Mouse (Mus musculus) kidney, adult 9 months (tissue): Measurements from ENCODE around the gene Gm30083.

ENCODE experiments used
- DNase-seq: peaks from one replicate; pipeline ENCODE4 v3.0.0; 2022

Gm30083 gene

DNA sequence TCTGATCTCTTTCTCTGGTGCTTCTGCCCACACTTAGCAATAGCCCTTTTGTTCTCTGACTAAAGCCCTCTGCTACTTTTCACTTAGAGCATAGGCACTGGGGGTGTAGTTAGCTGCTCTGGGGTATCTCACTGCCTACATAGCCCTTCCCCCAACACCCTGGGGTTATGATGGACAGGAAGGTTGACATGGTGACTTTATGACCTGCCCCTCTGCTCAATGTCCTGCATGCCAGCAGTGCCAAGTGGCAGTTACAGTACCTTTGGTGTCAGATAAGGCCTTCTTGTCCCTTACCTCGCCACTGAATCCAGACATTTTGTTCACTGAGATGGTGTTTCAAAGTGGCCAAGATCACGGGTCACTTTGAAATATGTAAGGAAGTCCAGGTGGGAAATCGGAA lies at the start of gene Gm30083:
Gene Gm30083, minus strand, starts transcription at position 120 of the 400 bp plus-strand sequence.
- DNase-seq, result no peak

DNA sequence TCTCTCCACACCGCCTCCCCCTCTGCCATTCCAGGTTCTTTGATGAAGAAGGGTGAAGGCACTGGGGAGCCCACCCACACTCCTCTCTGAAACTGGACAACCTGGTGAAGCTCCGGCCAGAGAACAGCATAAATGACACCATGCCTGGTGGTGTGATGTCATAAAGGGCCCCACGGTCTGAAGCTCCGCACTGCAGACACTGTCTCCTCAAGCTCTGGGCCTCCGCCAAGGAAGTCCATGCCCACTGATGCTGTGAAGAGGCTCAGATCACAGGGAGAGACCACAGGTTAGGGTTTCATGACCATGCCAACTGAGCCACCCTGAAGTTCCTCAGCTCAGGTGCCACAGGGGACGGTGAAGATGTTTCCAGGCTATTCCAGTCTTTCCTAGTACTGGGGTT lies 37.5 kb upstream of the Gm30083 start, which contains the start of gene Antxrl:
Gene Antxrl, plus strand, starts transcription at position 192 of the 400 bp plus-strand sequence.
- no peak for DNase-seq

DNA sequence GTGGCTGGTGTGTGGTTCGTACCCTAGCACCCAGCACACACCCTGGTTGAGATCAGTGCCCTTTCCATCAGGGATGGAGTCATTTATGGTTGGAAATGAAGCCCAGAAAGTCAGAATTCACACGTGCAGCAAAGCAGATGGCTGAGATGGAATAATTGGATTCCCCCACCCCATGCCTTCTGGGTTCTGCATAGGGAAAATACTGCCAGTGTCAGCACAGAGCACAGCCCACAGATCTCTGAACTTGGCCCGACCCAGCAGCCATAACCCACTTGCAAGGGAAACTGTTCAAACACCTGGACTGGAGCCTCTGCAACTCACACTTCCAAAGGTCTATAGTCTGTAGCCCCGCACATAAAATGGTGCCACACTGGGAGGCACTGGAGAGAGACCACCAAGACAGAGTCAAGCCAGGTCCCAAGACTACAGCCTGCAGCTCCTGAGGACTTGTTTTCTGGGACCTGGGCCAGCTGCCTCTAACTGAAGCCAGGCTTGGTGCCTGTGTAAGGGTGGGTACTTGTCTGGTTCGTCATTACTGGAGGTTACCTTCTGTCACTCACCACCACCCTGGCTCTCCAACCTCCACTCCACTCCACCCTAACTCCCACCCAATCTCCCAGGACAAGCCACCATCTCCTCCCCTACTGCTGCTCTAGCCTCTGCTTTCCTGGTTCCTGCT lies 35.3 kb upstream of the Gm30083 start:
- no peak for DNase-seq

GRCm38 (mm10) chr14:34043341-34043740 lies 28.4 kb upstream of the Gm30083 start:
- DNase-seq, result no peak

DNA sequence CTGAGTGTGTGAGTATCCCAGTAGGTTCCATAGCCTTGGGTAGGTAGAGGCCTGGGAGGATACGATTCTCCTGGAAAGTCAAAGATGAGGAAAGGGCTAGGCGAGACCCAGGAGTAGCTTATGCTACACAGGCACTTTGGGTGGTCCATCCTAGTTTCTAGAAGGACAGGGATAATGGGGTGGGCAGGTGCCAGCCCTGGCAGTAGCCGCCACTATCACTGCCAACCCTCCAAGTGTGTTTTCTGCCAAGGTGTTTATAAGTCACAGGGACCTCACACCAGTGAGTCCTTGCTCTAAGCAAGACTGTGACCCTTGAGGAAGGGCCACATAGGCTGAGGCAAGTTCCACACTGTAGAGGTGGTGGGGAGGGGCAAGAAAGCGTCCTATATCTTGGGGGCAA lies 26.3 kb upstream of the Gm30083 start:
- DNase-seq, result no peak

- no peak for DNase-seq
Measured at GRCm38 (mm10) chr14:34033841-34034610, 19.0 kb upstream of the Gm30083 start.

GRCm38 (mm10) chr14:34026710-34027109 lies 11.7 kb upstream of the Gm30083 start:
- DNase-seq, result no peak

DNA sequence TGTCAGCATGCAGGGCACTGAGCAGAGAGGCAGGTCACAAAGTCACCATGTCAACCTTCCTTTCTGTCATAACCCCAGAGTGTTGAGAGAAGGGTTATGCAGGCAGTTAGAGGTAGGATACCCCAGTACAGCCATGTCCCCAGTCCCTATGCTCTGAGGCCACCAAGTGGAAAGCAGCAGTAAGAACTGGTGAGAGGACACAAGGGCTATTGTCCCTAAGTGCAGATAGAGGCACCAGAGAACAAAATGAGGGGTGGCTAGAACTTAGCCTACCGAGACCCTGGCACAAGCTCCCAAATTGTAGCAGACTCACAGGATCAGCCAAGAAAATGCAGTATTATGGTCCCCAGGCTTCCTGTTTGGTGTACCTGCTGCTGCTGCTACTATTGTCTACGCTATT lies 2.0 kb upstream of the Gm30083 start:
- DNase-seq, result no peak

GRCm38 (mm10) chr14:34016381-34016780 lies 1.4 kb upstream of the Gm30083 start, which contains the start of gene Gm5460:
Gene Gm5460 (plus strand): TSS chr14:34016758.
- no peak for DNase-seq

DNA sequence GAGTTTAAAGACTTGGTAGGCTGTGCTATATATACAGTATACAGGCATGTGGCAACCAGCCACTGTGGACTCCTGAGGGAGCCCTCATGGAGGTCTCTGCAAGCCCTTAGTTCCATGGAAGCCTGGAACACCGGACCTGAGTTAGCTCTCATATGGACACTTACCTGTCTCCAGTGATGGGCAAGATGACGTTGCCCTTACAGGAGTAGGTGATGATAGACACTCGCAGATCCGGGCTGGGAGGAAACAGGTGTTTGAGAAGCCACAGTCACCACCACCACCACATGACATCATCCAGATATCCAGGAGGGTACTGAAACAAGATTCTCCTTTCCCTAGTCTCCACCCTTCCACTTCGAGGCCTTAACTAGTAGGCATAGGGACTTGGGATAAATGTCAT lies 12.6 kb downstream of the Gm30083 start:
- DNase-seq, result no peak

DNA sequence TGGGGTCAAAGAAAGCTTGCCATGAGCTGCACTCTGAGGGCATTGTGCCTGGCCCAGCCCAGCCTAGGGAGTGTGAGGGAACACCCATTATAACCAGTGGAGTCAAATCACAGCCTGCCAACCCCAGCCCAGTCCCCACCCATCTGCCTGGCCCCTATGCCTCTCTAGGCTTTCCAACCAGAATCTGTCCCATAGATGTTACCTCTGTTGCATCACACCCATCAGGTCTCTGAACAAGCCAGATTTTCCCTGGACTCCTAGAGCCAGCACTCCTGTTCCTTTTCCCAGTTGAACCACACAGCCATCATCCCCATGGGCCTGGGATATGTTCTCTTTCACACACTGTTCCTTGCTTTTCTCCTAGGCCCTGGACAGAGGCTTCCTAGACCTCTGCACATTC lies 13.5 kb downstream of the Gm30083 start:
- no peak for DNase-seq

DNA sequence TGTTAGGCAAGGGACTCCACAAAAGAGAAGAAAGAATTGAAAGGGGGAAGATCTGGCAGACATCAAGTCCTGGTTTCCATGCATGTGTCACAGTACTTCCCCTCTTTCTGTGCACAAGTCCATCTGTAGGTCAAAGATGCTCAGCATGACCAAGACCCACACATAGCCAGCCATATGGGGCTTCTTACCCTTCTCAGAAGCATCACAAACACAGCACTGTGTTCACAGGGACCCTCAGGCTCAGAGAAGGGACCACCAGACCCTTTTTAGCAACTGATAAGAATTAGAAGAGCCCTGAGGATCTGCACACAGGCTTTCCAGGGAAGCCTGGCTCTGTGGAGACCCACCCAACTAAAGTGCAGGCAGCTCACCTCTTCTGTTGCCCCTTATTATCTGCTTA lies 14.9 kb downstream of the Gm30083 start:
- DNase-seq, result no peak

DNA sequence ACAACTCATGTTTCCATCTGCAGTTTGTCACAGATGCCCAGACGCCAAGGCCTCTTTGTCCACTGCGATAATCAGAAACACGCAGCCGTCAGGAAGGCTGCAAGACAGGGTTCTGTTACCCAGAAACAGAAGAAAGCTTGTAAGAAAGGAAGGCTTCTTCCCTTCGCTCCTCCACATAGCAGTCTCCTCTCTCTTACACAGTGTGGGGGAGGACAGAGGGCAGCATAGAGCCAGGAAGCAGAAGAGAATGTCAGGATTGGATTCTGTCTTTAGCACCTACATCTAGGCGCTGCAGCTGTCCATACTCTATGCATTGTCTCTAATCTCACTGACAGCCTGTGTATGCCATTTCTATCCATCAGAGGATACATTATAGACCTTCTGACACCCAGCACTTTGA lies 17.6 kb downstream of the Gm30083 start:
- no peak for DNase-seq

GRCm38 (mm10) chr14:33993521-33994289 lies 21.3 kb downstream of the Gm30083 start:
- DNase-seq, result no peak

DNA sequence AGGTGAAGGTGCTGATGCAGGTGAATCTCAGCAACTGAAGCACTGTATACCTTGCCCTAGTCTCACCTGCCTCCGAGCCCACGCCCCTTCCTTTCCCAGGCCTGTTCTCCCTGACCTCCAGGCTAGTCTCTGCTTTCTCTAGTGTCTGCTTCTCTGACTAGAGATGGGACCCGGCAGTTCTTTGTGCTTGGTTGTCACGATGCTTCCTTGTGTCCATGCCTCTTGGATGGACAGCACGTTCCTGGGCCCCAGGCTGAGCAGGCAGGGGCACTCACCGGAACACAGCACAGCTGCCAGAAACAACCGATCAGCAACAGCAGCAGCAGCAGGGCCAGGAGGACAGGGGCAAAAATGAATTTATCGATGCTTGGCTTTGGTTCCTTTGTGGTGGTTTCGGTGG lies 21.9 kb downstream of the Gm30083 start:
- no peak for DNase-seq

- no peak for DNase-seq
Measured at GRCm38 (mm10) chr14:33991971-33992370, 23.0 kb downstream of the Gm30083 start.

DNA sequence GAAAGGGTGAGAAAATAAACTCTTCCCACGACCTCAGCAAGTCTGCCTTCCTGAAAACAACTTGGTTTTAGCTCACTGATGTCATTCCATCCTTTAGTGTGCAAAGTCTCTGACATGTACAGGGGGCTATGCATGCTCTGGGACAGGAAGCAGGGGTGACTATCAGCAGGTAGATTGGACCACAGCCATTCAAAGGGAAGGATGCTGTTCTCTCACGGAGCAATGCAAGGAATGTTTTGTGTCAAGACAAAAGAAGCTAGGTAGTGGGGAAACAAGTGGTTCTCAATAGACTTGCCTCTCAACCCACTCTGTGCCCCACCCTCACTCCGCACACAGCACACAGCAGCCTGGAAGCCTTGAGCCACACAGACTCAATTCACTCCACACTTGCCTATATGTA lies 25.8 kb downstream of the Gm30083 start:
- DNase-seq, result no peak

DNA sequence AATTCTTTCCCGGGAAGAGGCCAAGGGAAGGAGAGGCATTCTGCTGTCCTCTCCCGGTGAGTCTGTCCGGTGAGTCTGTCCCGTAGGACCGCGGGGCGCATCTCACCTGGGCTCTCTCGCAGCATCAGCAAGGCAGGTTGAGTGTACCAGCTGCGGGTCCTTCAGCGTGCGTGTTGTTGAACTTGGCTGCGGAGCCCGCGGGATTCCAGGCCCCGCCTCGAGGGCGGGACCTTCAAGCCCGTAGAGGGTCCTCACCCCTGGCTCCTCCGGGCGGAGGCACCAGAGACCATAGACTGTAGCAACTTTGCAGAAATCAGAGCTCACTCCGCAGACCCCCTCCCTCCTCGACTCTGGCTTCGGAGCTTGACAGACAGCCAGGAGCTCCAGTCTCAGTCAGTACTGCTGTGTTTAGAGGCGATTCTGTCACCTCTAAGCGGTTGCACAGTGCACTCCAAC lies 36.4 kb downstream of the Gm30083 start, which contains the start of gene Zfp488:
Gene Zfp488, minus strand, starts transcription at position 161 of the 456 bp plus-strand sequence.
- DNase-seq, result no peak

DNA sequence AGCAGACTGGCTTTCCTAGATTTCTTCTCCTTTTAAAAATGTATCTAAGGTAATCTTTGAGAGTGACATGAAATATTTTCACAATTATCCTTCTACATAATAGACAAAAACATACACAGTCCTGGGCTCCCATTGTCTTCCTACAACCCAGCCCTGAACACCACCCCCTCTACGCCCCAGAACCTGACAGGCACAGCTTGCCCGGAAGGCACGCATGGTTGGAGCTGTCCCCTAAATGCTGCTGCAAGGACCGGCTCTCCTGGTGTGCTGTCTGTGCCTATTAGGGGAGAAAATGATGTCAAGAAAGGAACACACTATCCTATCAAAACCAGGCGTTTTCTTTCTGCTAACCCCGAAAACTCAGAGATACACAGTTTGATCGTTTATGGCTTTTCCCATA lies 37.2 kb downstream of the Gm30083 start:
- no peak for DNase-seq

- no peak for DNase-seq
Measured at GRCm38 (mm10) chr14:33974752-33975151, 40.2 kb downstream of the Gm30083 start.

GRCm38 (mm10) chr14:33972679-33973078 lies 42.3 kb downstream of the Gm30083 start:
- no peak for DNase-seq

GRCm38 (mm10) chr14:33965675-33966074 lies 49.3 kb downstream of the Gm30083 start:
- DNase-seq, result no peak

GRCm38 (mm10) chr14:33959341-33959740 lies 55.6 kb downstream of the Gm30083 start:
- DNase-seq, result peak; percentile 40
